Comparison of ENCODE assay signal across 8 mouse cellular contexts in genomic region chr14:26534757-26535479, GRCm38 (mm10). TPM values are rescaled to one million over a fixed set of nuclear protein-coding genes. Genes with fewer than 3 reads are reported as not detected.
A peak's percentile ranks its signal among the peaks of the same experiment; 100 is the strongest.
DNase-seq lines count a peak whose midpoint lies in the region; ATAC-seq and TF ChIP-seq lines count a peak whose summit lies in the region.

TSS of gene Slmap (minus strand) at chr14:26534931.

- peaks cover 2% of the 10 kb centered on the region; the same call in 1 of the 2 replicates for H3K4me1 ChIP-seq in cortical plate, adult 2 months (ENCODE audit: control insufficient read depth, insufficient read depth, low read length)
- peaks cover 33% of the 10 kb centered on the region for H3K4me1 ChIP-seq in megakaryocyte, embryonic 14.5 days

- H3K4me3 ChIP-seq in cortical plate, adult 2 months (ENCODE audit: insufficient read depth, low read length) = peak within 1 kb of the TSS; percentile 80
- peak within 1 kb of the TSS; percentile 99 for H3K4me3 ChIP-seq in megakaryocyte, embryonic 14.5 days (replicated peaks)

- peak; percentile 92 for TF ChIP-seq POLR2A in cortical plate, adult 2 months (IDR thresholded peaks at IDR 0.05; ENCODE audit: extremely low read depth, insufficient read depth, low read length)

- DNase-seq in gastrocnemius, adult 8-10 months (ENCODE audit: low spot score in 2 of 2) = peak; percentile 98
- DNase-seq in hindlimb bud, embryonic 11.5 days (ENCODE audit: extremely low spot score, low read depth, low spot score) = peak; percentile 98
- DNase-seq in left cerebral cortex, adult 8-10 months (ENCODE audit: low spot score in 2 of 2) = peak; percentile 98 to 99
- peak; percentile 99 to 100 for DNase-seq in right cerebral cortex, postnatal 10 days (ENCODE audit: low spot score in 2 of 2)
- DNase-seq in urinary bladder, postnatal 25 days (ENCODE audit: low spot score) = peak; percentile 99

- H3K27me3 ChIP-seq in megakaryocyte, embryonic 14.5 days (replicated peaks) = no peaks in the 10 kb centered on the region

- peaks cover 24% of the 10 kb centered on the region for H3K36me3 ChIP-seq in megakaryocyte, embryonic 14.5 days (replicated peaks; ENCODE audit: low read length)

- peak; percentile 90 for ATAC-seq in activated CD4-positive, CD25-positive, alpha-beta regulatory T cell, adult 4 months

- H3K9me3 ChIP-seq in megakaryocyte, embryonic 14.5 days = no peaks in the 10 kb centered on the region

- H3K27ac ChIP-seq in cortical plate, adult 2 months (ENCODE audit: insufficient read depth, low read length) = peak within 1 kb of the TSS; percentile 62

- no peak for TF ChIP-seq CTCF in cortical plate, adult 2 months (IDR thresholded peaks at IDR 0.05; ENCODE audit: extremely low read depth, insufficient read depth, low read length)

RNA-seq across cellular contexts. Expression of gene Slmap, which starts in this region (rescaled TPM):
- 10 to 100 TPM; 14.7 to 20.5 TPM for polyA plus RNA-seq in activated CD4-positive, CD25-positive, alpha-beta regulatory T cell, adult 4 months (2017; shearing (Covaris generic))
- polyA plus RNA-seq in cortical plate, adult 2 months (2012; rRNA removed) = 57.3 and 59.7 TPM in 2 replicates
- 10 to 100 TPM; 72.9 to 88.9 (median 79.3) TPM for total RNA-seq in gastrocnemius, adult 8-10 months (2022)
- total RNA-seq in left cerebral cortex, adult 8-10 months (2022) = 100 to 1,000 TPM; 111 to 125 (median 119) TPM
- 9.8 and 28.2 TPM in 2 replicates for polyA plus RNA-seq in megakaryocyte, embryonic 14.5 days (2012; ENCODE audit: insufficient read depth, low replicate concordance)

Comparison
In these comparisons a context has a peak if more than half of its experiments do, and no peak if none do; other contexts are left out.
1. Peak in every context shown above with its lines: DNase-seq, ATAC-seq, H3K4me3 ChIP-seq and H3K27ac ChIP-seq.